Mouse (Mus musculus) brain, embryonic 14.5 days (tissue): ENCODE measurements at regions not wholly inside any gene's neighbourhood (a gene's known extent, or its start where the extent isn't known, plus 50 kb on each side); places are given as distances from the start of the nearest gene placed in this dataset.

Experiments used
- CTCF ChIP-seq: fragments of 200-500 bp; IDR thresholded peaks from 2 replicates; pipeline ENCODE4 v1.5.1; 2012; ENCODE audit warnings: inconsistent platforms, mild to moderate bottlenecking, moderate library complexity, borderline replicate concordance; ENCODE audit not compliant: insufficient read depth, insufficient read length; ENCODE audit errors: extremely low read depth
- POLR2A ChIP-seq: fragments of 200-500 bp; IDR thresholded peaks from 2 replicates; pipeline ENCODE4 v1.6.1; 2012; ENCODE audit warnings: mild to moderate bottlenecking, inconsistent platforms, borderline replicate concordance; ENCODE audit not compliant: poor library complexity, insufficient read depth, insufficient read length, severe bottlenecking; ENCODE audit errors: extremely low read depth

- TF ChIP-seq CTCF (no peak), POLR2A (no peak)
These were observed 529.2 kb upstream of the Adgrl2 start for GRCm38 (mm10) chr3:149519575-149519929.
